Mouse (Mus musculus) left cerebral cortex, postnatal 4 days (tissue): ENCODE measurements around the gene Hspa12a. TPM values are rescaled to one million over a fixed set of nuclear protein-coding genes. Genes with fewer than 3 reads are reported as not detected.

Experiments used
- DNase-seq: peaks from one replicate; pipeline ENCODE4 v3.0.0-alpha.2; 2022
- intact Hi-C: fragments of 180-260 bp; cut with DNase I; formaldehyde crosslinking; loops from one replicate; pipeline ENCODE4 v1.15.1; 2025
- total RNA-seq, 2 experiments: library from RNA; stranded (reverse); gene quantifications; 2 replicates each; pipeline ENCODE4 v1.2.3; 2021

Gene Hspa12a
- total RNA-seq, 2 experiments from 2014 or later = 153 to 159 TPM

- intact Hi-C loops = no loop called here
- DNase-seq = no peak
These were observed 79.4 kb downstream of the Hspa12a start for GRCm38 (mm10) chr19:58864006-58864573.

DNA sequence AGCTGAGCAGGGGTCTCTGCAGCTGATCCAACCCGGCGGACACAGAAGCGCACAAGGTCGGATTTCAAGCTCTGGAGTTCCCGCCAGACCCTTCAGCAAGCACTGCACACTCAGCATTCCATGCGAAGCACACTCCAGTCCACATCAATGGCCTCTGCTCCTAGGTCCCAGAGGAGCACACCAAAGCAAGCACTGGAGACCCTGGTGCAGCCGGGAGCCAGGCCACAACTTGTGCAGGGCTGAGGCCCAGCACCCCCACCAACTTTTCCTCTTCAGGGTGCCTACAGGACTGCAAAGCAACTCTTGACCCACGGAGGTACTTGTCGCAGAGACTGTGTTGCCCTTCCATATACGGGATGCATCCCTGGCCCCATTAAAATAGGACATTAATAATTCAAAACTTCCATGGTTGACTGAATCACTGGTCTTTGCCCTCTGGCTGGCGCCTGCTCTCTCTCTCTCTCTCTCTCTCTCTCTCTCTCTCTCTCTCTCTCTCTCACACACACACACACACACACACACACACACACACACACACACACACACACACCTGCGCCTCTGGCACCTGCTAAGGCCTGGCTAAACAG is 82.2 kb downstream of the Hspa12a start:
- intact Hi-C loops = no loop called here
- no peak for DNase-seq

GRCm38 (mm10) chr19:58860255-58861173 is 82.9 kb downstream of the Hspa12a start:
- peak; percentile 63 for DNase-seq
- intact Hi-C loops = no loop called here

- intact Hi-C loops = no loop called here
- no peak for DNase-seq
These were observed 83.6 kb downstream of the Hspa12a start for GRCm38 (mm10) chr19:58859831-58860254.

DNA sequence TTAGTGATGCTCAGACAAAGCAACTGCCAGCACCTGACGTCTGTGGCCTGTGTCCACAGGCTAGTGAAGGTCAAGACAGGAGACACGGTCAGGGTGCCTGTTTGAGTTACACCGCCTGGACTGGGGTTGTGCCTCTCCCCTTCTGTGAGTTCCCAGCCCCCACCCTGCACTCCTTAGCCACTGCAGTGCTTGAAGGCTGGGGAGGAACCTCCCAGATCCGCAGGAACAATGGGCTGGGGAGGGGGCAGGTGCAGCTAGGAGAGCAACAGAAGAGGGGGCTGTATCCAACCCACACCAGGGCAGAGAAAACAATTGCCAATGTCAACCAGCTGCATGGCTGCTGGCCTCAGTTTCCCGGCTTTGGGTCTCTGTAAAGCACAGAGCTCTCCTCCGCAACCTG is 84.1 kb downstream of the Hspa12a start:
- intact Hi-C loops = no loop called here
- no peak for DNase-seq

GRCm38 (mm10) chr19:58856129-58856855 is 87.2 kb downstream of the Hspa12a start:
- intact Hi-C loops = no loop called here
- DNase-seq = no peak

DNA sequence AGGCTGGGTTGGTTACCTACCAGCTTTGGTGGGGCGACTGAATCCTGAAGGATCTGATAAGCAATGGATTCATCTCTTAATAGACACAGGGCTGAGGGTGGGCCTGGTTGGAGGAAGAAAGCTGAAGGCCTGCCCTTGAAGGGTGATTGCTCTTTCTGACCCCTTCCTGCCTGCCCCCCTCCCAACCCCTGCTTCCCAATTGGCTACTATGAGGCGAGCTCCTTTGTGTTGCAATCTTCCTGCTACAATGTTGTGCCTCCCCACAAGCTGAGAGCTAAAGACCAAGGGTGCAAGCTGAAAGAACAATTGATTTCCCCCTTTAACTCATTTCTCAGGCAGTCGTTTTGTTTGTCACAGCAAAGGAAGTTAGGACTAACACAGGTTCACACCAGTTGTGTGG is 88.6 kb downstream of the Hspa12a start:
- intact Hi-C loops = no loop called here
- no peak for DNase-seq

- intact Hi-C loops = no loop called here
- no peak for DNase-seq
These were observed 90.3 kb downstream of the Hspa12a start for GRCm38 (mm10) chr19:58853036-58853735.

GRCm38 (mm10) chr19:58850719-58851466 is 92.6 kb downstream of the Hspa12a start:
- intact Hi-C loops = no loop called here

GRCm38 (mm10) chr19:58849333-58850131 is 93.9 kb downstream of the Hspa12a start:
- no peak for DNase-seq
- intact Hi-C loops = no loop called here

More at GRCm38 (mm10) chr19:58850719-58851466, 92.6 kb downstream of the Hspa12a start:
- no peak for DNase-seq

- intact Hi-C loops = no loop called here
- DNase-seq = no peak
These were observed 99.8 kb downstream of the Hspa12a start for GRCm38 (mm10) chr19:58843606-58844005.

DNA sequence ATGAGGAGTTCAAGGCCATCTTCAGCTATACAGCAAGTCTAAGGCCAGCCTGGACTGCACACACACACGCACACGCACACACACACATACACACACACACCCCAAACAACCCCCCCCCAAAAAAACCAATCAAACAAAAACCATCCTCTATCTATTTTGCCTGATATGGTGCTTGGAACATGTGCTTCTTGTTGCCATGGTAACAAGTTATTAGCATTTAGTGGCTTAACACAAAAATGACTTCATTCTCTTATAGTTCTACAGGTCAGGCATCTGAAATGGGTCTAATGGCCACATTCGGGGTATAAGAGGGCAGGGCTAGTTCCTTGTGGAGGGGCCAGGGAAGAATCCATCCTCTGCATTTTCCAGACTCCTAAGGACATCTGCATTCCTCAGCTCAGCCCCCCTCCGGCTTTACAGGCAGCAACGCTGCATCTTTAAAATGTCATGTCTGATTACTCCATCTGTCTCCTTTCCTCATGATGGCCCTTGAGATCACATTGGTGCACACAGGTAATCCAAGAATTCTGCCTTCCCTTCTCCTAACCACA is 102.7 kb downstream of the Hspa12a start:
- no peak for DNase-seq
- intact Hi-C loops = no loop called here

GRCm38 (mm10) chr19:58839806-58840205 is 103.6 kb downstream of the Hspa12a start:
- intact Hi-C loops = no loop called here
- DNase-seq = no peak

DNA sequence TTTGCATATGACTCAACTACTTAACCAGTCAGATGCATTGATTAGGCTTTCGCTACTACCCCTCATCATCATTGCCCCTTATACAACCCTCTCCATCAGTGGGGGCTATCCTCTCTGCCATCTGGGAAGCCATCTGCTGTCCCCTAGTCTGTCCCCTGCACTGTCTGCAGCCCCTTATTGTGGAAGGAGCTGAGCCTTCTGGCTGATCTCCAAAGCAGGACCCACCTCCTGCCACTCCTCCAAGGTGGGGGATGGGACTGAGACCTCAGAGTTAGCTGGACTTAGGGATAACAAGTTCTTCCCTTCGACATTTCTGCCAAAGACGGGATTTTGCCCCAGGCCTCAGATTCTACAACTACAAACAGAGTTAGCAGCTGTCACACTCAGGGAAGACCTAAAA is 104.1 kb downstream of the Hspa12a start:
- DNase-seq = peak; percentile 44
- intact Hi-C loops = no loop called here

- intact Hi-C loops = no loop called here
- DNase-seq = no peak
These were observed 104.7 kb downstream of the Hspa12a start for GRCm38 (mm10) chr19:58838706-58839105.

DNA sequence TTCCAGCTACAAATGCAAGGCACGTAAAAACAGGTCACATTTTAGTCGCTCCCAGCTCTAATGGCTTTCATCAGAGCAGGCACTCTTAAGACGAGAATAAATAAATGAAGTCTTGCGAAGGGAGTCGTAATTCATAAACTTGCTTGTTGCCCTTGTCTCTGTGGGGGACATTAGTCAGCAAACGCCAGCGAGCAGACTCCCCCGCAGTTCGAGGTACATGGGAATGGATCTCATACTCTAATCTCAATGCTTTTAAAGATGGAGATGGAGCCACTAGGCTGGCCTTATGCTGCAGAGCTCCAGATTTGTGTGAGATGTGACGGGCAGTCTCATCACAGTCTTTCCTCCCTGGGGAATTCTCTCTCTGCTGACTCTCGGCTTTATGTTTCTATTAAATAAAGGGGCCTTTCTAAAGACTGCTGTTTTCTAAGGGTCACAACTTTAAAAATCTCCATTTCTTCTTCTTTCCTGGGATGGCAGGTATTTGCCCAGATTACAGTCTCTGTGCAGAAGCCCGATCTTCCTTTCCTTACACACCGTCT is 109.7 kb downstream of the Hspa12a start:
- intact Hi-C loops = no loop called here
- DNase-seq = no peak

DNA sequence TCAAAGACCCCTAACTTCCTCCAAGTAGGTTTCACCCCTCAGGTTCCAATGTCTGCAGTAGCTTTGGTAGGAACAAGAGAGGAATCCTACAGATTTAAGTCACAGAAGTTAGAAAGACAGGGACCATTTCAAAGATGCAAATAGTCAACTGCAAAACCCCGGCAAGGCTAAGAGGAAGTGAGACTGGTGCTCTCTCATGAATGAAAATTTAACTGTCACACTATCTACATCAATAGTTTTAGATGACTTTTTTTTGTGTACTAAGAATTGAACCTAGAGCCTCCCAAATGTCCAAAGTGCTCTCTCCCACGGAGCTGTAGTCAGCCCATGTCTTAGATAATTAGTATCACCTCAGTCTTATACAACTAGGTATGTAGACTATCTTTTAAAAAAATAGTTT is 110.5 kb downstream of the Hspa12a start:
- intact Hi-C loops = no loop called here
- DNase-seq = no peak

- DNase-seq = peak; percentile 92
- intact Hi-C loops = no loop called here
These were observed 112.1 kb downstream of the Hspa12a start for GRCm38 (mm10) chr19:58831280-58831922.
